Mouse (Mus musculus): ENCODE measurements at regions not wholly inside any gene's neighbourhood (a gene's known extent, or its start where the extent isn't known, plus 50 kb on each side); places are given as distances from the start of the nearest gene placed in this dataset.

DNA sequence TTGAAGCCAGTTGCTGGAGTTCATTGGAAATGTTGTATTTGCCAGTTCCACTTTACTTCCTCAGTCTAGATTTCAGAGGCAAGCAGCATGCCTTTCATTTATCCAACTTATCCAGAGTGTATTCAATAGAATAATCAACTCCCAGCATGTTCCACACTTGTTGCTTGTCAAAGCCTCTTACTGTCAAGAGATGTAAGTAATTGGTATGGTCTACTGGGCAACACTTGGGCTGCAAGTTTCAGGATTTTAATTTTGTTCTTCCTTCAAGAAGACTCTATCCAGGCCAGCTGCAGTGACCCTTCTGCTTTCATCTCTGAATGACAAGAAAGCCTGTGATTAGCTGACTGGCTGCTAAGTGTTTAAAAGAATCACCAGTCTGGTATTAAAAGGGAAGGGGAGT, 3131.6 kb upstream of the Lrrc6 start:
- DNase-seq (ENCODE audit: low spot score) = peak; percentile 76

DNA sequence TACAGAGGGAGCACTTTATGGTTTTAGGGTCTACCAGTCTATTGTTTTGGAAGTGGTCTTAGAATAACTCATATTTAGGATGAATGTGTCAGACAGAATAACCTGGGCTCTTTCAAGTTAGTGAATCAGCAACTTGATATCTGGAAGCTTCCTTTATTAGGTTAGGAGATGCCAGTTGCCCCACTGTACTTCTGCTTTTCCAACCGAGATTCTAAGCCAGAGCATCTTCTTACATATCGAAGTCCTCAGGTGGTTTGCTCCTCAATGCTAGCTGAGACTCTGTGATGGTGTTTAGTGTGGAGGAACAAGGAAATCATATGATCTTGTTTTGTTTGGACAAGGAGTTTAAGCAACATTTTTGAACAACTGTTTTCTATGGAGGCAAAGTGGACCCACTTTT, 3117.3 kb upstream of the Lrrc6 start:
- DNase-seq (ENCODE audit: low spot score) = no peak

- no peak for DNase-seq (ENCODE audit: low spot score)
Measured at GRCm38 (mm10) chr15:69614048-69614447, 3113.3 kb upstream of the Lrrc6 start.

- DNase-seq (ENCODE audit: low spot score) = peak; percentile 42
Measured at GRCm38 (mm10) chr15:69591219-69592006, 3090.7 kb upstream of the Lrrc6 start.

- peak; percentile 55 for DNase-seq (ENCODE audit: low spot score)
Measured at GRCm38 (mm10) chr15:69588084-69588483, 3087.4 kb upstream of the Lrrc6 start.

DNA sequence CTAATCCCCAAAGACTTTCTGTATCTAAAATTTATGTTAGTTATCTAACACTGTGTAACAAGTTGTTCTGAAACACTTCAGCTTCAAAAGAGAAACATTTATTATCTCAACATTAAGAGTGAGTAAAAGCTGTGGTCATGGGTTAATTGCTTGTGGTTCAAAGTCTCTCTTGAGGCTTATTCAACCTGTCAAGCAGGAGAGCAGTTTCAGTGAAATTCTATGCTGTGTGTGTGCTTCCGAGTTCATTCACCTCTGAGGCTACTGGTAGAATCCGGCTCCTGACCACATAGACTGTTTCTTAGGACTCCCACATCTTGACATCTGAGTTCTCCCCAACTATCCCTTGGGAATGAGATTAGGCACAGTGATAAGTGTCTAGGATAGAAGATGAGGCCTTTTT, 3076.0 kb upstream of the Lrrc6 start:
- DNase-seq (ENCODE audit: low spot score) = peak; percentile 47

- DNase-seq (ENCODE audit: low spot score) = peak; percentile 90
Measured at GRCm38 (mm10) chr15:69575611-69576153, 3075.0 kb upstream of the Lrrc6 start.

- no peak for DNase-seq (ENCODE audit: low spot score)
Measured at GRCm38 (mm10) chr15:69554171-69554570, 3053.5 kb upstream of the Lrrc6 start.

DNA sequence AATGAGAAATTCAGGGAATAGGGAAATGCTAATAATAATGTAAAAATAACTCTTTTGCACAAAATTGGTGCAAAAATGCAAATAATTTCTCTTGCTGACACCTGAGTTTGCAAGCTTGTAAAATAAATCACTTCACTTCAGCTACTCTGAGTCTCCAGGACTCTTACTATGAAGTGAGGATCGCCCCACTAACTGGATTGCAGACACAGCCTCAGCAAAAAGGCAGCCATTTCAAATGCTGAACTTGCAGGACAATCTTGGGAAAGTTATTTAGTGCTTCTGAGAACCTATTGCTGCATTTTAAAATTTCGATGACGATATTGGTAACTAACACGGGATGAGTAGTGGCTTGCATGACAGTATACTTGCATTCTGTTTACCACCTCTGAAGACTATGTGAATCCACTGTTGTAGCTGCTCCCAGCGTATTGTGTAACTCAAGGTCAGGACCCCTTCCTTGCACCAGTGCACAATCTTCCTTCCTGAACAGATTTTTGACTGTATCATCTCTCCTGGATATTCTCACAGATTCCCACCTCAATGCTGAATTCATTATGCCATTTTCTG, 3051.4 kb upstream of the Lrrc6 start:
- peak; percentile 56 for DNase-seq (ENCODE audit: low spot score)

DNA sequence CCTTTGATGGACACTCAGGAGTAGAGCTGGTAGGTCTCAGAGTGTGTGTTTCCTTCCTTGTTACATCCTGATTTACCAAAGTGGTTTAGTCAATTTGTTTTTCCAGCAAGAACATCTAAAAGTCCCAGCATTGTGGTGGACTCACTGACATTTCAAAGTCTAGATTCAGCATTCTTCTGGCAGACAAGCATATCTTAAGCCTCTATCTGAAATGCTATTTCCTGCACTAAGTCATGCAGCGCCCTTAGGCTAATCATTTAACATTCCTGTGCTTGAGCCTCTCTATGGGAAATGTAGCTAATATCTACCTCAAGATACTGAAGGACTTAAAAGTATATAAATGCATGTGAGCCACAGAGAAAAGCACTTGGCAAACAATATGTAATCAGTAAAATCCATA, 3050.3 kb upstream of the Lrrc6 start:
- no peak for DNase-seq (ENCODE audit: low spot score)

- DNase-seq (ENCODE audit: low spot score) = peak; percentile 55
Measured at GRCm38 (mm10) chr15:69526441-69527094, 3025.9 kb upstream of the Lrrc6 start.

- DNase-seq (ENCODE audit: low spot score) = peak; percentile 11
Measured at GRCm38 (mm10) chr15:69484421-69485074, 2983.8 kb upstream of the Lrrc6 start.

GRCm38 (mm10) chr15:69483096-69483495, 2982.4 kb upstream of the Lrrc6 start:
- no peak for DNase-seq (ENCODE audit: low spot score)

GRCm38 (mm10) chr15:69481087-69481486, 2980.4 kb upstream of the Lrrc6 start:
- DNase-seq (ENCODE audit: low spot score) = peak; percentile 20

GRCm38 (mm10) chr15:69477050-69477449, 2976.3 kb upstream of the Lrrc6 start:
- DNase-seq (ENCODE audit: low spot score) = no peak

DNA sequence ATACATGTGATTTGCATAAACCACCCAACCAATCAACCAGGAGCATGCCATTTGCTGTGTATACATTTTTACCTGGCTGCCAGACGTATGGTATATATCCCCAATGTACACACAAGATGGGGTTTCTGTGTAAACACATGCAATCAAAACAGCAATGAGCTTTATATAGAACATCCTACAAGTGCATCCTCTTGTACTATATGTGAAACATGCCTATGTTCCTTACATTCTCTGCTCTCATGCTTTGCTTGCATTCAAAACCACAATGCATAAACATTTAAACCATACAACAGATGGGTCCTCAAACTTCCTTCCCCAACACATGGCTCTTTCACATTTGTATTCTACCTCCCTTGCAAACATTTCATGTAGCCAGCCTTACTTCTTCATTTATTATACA, 2968.9 kb upstream of the Lrrc6 start:
- no peak for DNase-seq (ENCODE audit: low spot score)

DNA sequence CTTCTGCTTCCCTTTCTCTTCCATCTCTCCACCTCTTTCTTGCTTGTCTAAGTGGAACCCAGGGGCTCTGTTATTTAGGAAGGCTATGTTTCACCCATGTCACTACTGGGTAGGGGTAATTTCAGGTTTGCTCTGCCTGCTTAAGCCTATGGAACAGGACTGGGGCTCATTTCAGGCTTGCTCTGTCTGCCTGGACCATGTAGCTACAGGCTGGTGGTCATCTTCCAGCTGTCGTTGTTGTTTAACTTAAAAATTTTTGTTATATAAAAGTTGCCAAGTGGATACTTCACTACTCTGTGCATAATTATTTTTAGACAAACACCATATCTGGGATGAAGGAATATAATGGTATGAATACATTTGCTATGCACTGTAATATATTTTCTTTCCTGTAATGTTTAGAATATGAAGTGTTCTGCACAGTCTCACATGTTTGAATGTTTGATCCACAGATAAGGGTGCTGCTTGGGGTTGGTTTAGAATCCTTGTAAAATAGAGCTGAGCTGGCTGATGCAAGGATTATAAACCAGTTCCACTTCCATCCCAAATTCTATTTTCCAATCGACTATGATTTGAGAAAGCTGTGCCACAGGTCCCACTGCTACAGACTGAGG, 2960.0 kb upstream of the Lrrc6 start:
- DNase-seq (ENCODE audit: low spot score) = no peak

GRCm38 (mm10) chr15:69457473-69457872, 2956.8 kb upstream of the Lrrc6 start:
- DNase-seq (ENCODE audit: low spot score) = peak; percentile 5

DNA sequence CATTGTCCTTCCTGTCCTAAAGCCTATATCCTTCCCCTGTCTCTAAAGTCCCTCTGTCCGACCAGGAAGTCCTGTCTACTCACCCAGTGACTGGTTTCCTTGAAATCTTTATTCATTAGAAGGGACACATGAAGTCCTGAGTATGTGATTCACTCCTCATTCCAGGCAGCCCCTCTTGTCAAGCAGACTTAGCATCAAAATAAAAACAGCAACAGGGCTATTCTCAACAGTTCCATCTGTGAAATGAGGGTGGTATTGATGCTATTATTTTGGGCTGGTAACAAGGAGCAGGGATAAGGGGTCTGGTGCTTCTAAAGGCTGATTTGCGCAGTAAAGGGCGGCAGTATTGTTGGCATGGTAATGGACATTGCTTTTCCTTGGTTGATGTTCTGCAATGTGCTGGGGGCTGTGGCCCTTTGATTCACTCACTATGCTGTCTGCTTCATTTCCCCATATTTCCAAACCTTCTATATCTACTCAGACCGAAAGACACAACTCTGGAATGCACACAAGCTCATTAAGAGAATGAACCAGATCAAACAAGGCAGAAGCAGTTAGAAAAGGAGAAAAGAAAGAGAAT, 2955.6 kb upstream of the Lrrc6 start:
- DNase-seq (ENCODE audit: low spot score) = peak; percentile 59

GRCm38 (mm10) chr15:69441008-69441407, 2940.3 kb upstream of the Lrrc6 start:
- DNase-seq (ENCODE audit: low spot score) = no peak

DNA sequence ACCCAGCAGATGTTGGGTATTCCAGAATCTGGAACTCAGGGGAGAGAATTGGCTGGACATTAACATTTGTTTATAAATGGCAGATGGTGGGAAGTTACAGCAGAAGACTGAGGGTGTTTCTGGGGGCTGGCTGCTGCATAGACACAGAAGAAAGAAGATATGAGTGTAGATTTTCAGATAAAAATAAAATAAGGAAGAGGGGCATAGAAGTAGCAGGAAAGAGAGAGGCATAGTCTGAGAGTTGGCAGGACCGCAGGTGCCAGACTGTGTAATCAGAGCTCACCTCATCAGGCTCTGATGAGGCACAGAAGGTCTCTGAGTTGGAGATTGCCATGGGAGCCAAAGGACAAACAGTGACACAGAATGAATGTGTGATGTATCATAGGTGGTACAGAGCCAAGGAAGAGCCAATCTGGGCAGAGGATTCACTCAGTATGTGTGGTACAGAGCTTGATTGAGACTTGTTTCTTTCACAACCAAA, 2912.9 kb upstream of the Lrrc6 start:
- no peak for DNase-seq (ENCODE audit: low spot score)
